Mouse (Mus musculus): ENCODE measurements around the gene Gp9.

The Gp9 gene

DNA sequence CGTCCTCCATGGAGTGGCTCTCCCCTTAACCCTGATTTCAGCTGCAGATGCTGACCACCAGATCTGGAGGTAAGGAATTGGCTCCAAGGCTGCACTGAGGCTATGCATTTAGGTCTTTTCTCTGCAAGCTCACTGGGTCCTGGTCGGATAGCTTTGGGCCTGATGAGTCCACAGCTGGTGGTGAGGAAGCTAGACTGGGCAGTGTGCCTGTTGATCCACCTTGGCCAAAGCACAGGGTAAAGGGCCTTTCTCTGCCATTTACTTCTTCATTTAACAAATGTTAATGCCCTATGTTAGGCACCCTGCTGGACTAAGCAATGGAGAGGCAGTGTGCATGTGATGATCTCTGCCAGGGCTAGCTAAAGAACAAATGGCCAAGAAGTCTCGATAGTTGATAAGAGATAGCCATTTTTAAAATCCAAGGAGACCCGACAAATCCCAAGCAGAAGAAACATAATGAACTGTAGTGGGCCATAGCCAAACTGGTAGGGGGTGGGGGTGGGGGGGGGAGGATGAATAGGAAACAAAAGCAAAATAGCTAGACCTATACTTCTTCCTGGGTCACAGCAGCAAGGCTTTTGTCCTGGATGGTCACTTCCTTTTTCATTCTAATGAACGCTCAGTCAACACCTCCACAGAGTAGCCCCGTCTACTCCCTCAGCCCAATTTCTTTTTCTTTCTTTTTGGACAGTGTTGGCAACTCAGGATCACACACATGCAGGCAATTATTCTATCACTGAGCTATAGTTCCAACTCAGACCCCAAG is 17.7 kb downstream of the Gp9 start:
- ChIA-PET CTCF (interaction anchor here in 1 of 4 experiments (1.4 kb wide), 1 partner anchor 8 kb away, joined by 5 read pairs; no protein-coding TSS in a partner anchor), POLR2A (interaction anchor here (0.6 to 3.1 kb wide), 15 partner anchors 8 to 219 kb away, joined by 3 to 12 read pairs (median 3); partner anchors contain the start of gene Rab43 (in 3 of the 4))

DNA sequence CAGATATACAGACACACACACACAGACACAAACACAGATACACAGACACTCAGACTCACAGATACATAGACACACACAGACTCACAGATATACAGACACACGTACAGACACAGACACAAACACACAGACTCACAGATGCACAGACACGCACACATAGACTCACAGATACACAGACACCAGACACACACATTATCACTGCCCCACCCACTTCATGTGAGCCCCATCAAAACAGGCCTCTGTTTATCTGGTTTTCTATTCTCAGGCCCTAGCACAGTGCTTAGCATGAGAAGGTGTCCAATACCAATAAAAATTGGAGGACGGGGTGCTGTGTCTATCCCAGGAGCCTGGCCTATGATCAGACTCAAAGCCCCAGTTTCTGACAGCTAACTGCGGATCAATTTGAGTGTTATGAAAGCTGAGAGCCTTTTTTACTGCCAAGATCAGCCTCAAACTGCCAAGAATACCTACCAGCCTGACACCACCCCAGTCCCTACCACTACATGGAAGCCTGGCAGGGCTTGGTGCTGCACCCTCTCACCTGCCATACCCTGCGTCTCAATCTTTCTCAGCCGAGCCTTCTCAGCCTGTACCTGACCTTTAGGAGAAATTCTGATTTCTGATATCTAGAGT is 18.5 kb downstream of the Gp9 start:
- POLR2A ChIA-PET = interaction anchor here in 3 of 4 experiments (0.8 to 3.1 kb wide), 8 partner anchors 9 to 24 kb away, joined by 3 to 14 read pairs (median 6); partner anchors contain the start of gene Rab43 (in 3 of the 3)
- CTCF ChIA-PET = interaction anchor here in 1 of 4 experiments (1.4 kb wide), 1 partner anchor 9 kb away, joined by 5 read pairs; no protein-coding TSS in a partner anchor

DNA sequence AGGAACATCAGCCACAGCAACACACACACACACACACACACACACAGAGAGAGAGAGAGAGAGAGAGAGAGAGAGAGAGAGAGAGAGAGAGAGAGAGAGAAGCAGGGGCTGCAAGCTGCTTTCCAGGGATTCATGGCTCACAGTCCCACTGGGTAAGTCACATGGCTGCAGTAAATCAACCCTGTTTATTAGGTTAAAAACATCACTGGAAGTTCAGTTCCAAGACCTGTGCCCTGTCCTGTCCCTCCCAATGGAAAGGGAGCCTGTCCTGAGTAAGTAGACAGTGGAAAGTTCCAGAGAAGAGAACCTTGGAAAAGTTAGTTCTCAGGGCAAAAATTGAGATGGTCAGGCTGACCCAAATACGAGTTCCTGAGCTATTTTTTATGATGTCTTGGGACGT is 19.4 kb downstream of the Gp9 start:
- POLR2A ChIA-PET = interaction anchor here in 3 of 4 experiments (0.8 to 2.9 kb wide), 6 partner anchors 10 to 278 kb away, joined by 3 to 15 read pairs (median 4); partner anchors contain the start of gene Rab43 (in 1 of the 3)
- CTCF ChIA-PET = no interaction called here

DNA sequence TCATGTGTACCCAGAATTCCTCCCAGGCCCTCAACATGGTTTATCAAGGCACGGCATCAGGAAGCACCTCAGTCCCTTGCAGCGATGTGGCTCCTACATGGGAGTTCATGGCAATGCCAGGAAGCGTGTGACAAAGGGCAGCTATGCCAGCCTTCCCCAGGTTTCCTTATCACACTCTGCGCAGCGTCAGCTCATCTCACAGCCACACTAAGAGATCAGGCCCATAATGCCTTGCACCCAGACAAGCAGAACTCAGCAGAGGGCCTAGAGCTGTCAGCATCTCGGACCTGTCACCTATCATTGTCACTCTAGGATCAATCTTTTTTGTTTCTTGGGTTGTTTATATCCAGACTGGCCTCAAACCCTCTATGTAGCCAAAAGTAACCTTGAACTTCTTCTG is 21.7 kb downstream of the Gp9 start:
- ChIA-PET POLR2A (interaction anchor here in 2 of 4 experiments (0.7 to 2.7 kb wide), 4 partner anchors 10 to 256 kb away, joined by 3 to 15 read pairs (median 3); no protein-coding TSS in a partner anchor), CTCF (no interaction called here)

DNA sequence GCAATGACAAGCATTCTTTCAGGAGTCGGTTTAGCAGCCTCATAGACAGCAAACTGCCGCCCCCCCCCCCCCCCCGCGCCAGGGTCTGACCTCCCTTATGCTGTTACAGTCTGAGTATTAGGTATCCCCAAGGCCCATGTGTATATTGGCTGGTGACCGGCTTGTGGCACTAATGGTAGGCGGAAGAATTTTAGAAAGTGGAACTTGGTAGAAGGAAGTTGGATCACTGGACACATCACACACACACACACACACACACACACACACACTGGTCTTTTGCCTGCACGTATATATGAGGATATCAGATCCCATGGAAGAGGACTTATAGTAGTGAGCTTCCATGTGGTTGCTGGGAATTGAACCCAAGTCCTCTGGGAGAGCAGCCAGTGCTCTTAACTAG is 24.6 kb downstream of the Gp9 start:
- CTCF ChIA-PET = no interaction called here
- POLR2A ChIA-PET = interaction anchor here in 3 of 4 experiments (0.6 to 3.5 kb wide), 7 partner anchors 8 to 309 kb away, joined by 3 to 14 read pairs (median 3); partner anchors contain the start of gene Rab43 (in 1 of the 3)

DNA sequence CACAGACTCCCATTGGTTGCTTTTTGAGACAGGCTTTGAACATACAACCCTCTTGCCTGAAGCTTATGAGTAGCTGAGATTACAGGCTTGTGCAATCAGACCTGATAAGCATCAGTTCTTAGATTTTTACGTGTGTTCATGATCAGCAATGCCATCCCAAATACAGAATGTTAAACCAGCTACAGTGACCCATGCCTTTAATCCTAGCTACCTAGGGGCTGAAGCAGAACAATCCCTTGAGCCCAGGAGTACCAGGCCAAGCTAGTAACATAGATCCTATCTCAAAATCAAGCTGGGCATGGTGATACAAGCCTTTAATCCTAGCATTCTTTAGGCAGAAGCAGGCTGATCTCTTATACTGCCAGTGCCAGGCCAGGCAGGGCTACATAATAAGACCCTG is 26.2 kb downstream of the Gp9 start:
- ChIA-PET CTCF (no interaction called here), POLR2A (interaction anchor here in 3 of 4 experiments (0.5 to 1.9 kb wide), 4 partner anchors 9 to 35 kb away, joined by 3 to 5 read pairs (median 3); partner anchors contain the start of gene Isy1 (in 1 of the 3))

DNA sequence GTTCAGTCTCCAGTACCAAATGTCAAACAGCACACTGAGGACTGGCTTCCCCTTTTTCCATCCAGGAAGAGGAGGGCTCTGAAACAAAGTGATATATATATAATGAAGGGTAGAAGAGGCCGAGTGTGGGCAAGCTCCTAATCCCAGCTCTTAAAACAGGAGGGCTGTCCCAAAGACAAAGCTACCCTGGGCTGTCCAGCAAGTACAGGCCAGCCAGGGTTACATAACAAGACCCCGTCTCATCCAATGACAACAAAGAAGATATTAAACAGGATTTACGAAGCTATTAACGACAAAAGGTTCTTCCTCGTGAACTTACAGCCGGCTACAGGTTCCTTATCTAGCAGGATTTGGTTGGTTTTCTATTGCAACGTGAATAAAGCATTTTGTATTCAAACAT is 27.0 kb downstream of the Gp9 start:
- ChIA-PET CTCF (interaction anchor here in 1 of 4 experiments (0.6 kb wide), 1 partner anchor 15 kb away, joined by 3 read pairs; no protein-coding TSS in a partner anchor), POLR2A (no interaction called here)

DNA sequence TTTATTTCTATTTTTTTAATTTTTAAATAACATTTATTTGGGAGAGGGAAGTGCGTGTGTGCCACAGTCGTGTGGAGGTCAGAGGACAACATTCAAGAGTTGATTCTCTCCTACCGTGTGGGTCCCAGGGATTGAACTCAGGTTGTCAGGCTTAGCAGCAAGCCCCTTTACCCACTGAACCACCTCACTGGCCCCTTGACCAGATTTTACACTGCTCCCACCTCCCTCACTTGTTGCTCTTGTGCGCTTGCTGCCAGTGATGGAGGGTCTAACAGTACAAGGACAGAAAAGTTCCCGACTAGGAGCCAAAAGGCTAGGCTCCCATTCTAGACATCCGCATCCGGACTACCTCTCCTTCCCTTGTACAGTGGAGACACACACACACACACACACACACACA is 27.6 kb downstream of the Gp9 start:
- CTCF ChIA-PET = no interaction called here
- POLR2A ChIA-PET = no interaction called here

DNA sequence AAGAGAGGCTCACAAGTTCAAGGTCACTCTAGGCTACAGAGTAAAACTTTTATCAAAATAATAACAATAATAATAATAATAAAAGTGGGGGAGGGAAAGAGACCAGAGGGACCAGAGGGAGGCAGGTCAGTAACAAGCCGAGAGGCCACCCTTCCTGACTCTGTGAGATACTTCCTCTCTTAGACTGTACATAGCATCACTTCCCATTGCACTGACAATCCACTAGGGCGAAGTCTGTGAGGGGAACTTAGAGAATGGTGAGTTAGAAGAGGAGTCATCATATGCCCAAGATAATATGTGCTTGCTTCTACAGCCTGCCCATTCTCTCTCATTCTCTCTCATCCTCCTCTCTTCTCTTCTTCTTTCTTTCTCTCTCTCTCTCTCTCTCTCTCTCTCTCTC is 28.2 kb downstream of the Gp9 start:
- ChIA-PET POLR2A (no interaction called here), CTCF (no interaction called here)

DNA sequence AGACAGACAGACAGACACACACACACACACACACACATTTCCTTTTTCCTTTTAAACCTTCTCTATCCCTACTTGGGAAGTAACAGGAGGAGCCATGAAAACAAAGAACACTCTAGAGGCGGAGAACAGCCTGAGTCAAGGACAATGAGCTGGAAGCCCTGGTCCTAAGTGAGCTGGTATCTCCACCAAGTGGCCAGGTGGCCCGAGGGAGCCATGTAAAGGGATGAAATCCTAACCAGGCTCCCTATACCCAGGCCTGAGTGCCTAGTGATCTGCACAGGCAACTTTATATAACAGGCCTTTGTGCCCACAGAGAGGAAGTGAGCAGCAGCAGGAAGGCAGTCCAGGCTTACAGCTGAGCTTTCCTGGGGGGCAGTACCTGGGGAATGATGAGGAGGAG is 29.0 kb downstream of the Gp9 start:
- ChIA-PET POLR2A (interaction anchor here in 1 of 4 experiments (0.8 to 2.1 kb wide), 3 partner anchors 11 to 74 kb away, joined by 3 to 6 read pairs (median 5); no protein-coding TSS in a partner anchor), CTCF (interaction anchor here in 3 of 4 experiments (0.5 to 0.7 kb wide), 3 partner anchors 15 to 154 kb away, joined by 3 to 5 read pairs (median 4); no protein-coding TSS in a partner anchor)

DNA sequence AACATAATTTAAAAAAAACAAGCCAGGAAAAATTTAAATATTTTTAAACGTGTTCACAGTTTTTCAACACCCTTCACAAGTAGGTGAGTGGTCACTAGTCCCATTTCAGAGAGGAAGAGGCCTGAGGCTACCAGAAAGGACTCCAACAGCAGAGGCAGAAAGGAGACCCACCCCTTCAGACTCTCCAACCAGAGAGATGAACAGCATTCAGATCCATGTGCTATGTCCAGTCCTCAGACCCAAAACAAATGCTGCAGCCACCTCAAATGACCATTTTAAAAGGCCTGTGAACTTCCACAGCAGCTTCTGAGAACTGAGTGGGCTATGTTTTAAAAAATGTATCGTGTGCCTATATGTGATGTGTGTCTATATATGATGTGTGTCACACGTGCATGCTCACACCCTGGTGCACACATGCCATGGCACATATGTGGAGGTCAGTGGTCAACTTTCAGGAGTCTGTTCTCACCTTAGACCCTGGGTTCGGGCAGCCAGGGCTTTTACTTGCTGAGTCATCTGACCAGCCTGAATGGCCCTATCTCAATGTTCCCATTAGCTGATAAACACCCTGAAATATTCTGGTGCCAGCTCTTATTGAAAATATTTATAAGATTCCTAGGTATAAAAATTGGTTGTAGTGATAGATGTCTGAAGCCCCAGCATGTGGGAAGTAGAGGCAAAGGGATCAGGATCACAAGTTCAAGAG is 30.0 kb downstream of the Gp9 start:
- CTCF ChIA-PET = no interaction called here

DNA sequence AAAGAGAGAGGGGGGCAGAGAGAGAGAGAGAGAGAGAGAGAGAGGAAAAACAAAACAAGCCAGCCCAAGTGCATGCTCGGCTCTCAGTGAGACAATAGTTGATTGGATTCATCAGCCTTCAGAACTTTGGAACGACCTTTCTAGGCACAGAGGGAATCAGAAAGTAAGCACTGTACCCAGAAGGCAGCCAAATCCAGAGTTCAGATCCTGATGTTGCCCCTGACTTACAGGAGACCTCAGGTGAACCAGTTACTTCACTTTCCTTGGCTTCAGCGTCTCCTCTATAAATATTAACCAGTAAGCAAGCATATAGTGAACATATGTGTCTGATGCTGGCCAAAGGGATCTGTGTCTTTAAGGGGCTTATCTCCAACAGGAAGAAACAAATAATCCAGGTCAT is 30.6 kb downstream of the Gp9 start:
- ChIA-PET POLR2A (interaction anchor here in 1 of 4 experiments (0.5 to 2.1 kb wide), 4 partner anchors 9 to 33 kb away, joined by 3 to 15 read pairs (median 6); no protein-coding TSS in a partner anchor), CTCF (no interaction called here)

More for the DNA sequence above, 30.0 kb downstream of the Gp9 start:
- POLR2A ChIA-PET = interaction anchor here in 1 of 4 experiments (1.0 to 2.1 kb wide), 2 partner anchors 10 to 13 kb away, joined by 5 to 6 read pairs; no protein-coding TSS in a partner anchor

DNA sequence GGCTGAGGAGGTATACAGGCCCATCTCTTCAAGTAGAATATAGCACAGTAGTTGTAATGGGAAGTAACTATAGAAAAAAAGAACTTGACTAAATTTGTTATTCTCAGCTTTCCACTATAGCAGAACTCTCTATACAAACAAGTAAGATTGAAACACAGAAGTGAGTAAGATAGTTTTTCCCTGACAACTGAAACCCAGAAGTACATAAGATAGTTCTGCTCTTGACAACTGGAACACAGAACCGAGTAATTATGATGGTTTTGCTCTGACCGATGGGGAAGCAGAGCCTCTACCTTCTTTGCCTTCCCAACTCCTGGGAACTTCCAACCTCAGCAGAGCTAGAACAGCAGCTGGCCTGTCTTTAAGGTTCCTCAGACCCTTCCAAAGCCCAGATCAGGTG is 31.3 kb downstream of the Gp9 start:
- CTCF ChIA-PET = interaction anchor here in 1 of 4 experiments (0.6 kb wide), 1 partner anchor 566 kb away, joined by 3 read pairs; no protein-coding TSS in a partner anchor
- POLR2A ChIA-PET = interaction anchor here in 3 of 4 experiments (0.6 to 2.1 kb wide), 6 partner anchors 11 to 235 kb away, joined by 3 to 15 read pairs (median 4); partner anchors contain the start of genes Isy1 (in 2 of the 3) and Rab7 (in 1 of the 3)

DNA sequence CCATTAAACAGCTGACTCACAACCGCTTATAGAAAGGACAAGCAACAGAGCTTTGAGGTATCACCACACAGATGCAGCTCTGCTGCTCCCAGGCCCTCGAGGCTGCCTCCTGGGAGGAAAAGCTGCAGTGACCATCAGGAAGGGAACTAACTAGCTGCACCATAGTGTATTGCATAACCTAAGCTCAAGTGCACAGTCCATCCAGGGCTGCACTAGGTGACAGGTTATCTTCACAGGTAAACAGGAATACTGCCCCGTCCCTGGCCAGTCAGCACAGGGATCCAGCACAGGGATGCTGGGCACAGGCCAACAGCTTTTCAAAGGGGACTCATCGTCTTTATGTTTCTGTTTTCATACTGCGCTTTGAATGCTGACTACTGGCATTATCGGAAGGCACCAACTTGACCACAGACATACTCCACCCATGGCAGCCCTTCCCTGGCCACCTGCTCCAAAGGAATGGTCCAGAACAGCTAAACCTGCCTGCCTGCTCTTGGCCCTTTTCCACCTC is 31.8 kb downstream of the Gp9 start:
- POLR2A ChIA-PET = interaction anchor here in 3 of 4 experiments (0.8 to 2.1 kb wide), 5 partner anchors 11 to 235 kb away, joined by 3 to 15 read pairs (median 4); partner anchors contain the start of genes Isy1 (in 2 of the 3) and Rab7 (in 1 of the 3)
- CTCF ChIA-PET = interaction anchor here in 1 of 4 experiments (0.6 to 1.0 kb wide), 3 partner anchors 46 to 566 kb away, joined by 3 read pairs; no protein-coding TSS in a partner anchor

DNA sequence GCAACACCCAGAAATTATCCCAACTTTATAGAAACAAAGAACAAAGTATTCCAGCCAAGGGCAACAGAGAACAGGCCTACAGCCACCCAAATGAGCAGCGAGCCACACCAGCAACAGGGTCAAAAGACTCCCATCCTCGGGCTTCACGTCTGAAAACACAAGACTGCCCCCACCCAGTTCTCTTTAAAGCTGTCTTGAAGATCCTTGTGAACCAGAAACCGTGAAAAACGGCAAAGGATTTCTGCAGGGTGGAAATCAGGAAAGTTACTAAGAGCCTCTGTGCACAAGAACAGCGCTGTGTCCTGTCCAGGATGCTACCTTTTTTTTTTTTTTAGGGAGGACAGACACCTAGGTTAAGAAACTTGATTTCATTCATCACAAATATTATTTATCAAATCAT is 32.4 kb downstream of the Gp9 start:
- CTCF ChIA-PET = interaction anchor here in 1 of 4 experiments (1.0 kb wide), 1 partner anchor 46 kb away, joined by 3 read pairs; no protein-coding TSS in a partner anchor
- POLR2A ChIA-PET = interaction anchor here in 1 of 4 experiments (2.1 to 2.8 kb wide), 2 partner anchors 12 to 15 kb away, joined by 12 to 15 read pairs; no protein-coding TSS in a partner anchor

DNA sequence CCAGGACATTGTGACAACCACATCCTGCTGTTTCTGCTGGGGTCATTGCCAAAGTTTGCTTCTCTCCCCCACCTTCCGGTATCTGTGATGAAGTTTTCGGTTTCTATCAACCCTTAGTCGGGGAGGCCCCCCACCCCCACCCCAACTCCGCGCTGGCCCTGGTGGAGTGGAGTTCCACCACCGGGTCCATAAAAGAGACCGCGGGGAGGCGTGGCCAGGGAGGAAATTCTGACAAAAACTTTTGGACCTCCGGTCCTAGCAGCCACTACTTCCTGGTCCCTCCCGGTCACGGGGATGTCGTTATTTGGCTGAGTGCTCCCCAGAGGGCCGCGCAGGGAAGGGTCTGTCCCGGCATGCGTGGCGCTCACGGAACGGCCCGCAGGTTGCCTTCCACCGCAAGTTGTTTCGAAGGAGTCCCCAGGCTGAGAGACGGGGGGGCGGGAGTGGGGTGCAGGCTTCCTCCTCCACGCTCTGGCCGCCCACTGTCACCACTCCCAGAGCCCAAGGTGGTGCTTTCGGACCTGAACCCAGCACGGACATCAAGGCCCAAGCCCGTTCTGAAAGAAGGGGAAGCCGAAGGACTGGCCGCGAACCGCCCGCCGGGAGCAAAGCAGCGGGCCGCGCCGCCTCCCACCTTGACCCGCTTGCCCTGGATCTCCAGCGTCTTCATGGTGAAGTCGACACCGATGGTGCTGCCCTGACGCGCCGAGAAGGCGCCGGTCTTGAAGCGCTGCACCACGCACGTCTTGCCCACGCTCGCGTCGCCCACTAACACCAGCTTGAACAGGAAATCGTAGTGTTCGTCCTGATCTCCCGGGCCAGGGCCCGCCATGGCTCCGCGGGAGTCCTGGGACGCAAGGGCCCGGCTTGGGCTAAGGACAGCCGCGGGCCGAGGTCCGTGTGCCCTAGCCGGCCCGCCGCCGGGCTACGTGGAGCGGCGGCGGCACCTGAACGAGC is 33.1 kb downstream of the Gp9 start:
- ChIA-PET POLR2A (interaction anchor here (0.5 to 2.8 kb wide), 29 partner anchors 9 to 297 kb away, joined by 3 to 19 read pairs (median 5); partner anchors contain the start of genes Isy1 (in 3 of the 4), Rab7 (in 3 of the 4) and Hmces (in 1 of the 4)), CTCF (interaction anchor here in 1 of 4 experiments (1.1 kb wide), 1 partner anchor 105 kb away, joined by 3 read pairs; no protein-coding TSS in a partner anchor)
